Mouse (Mus musculus) heart, postnatal 4 days (tissue): ENCODE measurements around the gene Hmx1. TPM values are rescaled to one million over a fixed set of nuclear protein-coding genes. Genes with fewer than 3 reads are reported as not detected.

Experiments
- total RNA-seq, 2 experiments: library from RNA; stranded (reverse); gene quantifications; 2 replicates each; pipeline ENCODE4 v1.2.3; 2021

The Hmx1 gene
- total RNA-seq, 2 experiments from 2014 or later, result not detected

Other genes with a start within 250 kb of the Hmx1 start
- under 1 TPM; 0.14 to 0.29 TPM for gene Adra2c, start 110.8 kb upstream of the Hmx1 start, total RNA-seq
- 1 to 10 TPM; 3.2 to 3.6 TPM for gene Cpz, start 136.6 kb downstream of the Hmx1 start, total RNA-seq
- gene Trmt44, start 186.0 kb downstream of the Hmx1 start, total RNA-seq, result 1 to 10 TPM; 4.1 to 4.6 TPM
- 10 to 100 TPM; 20.8 to 23.6 TPM for gene Acox3, start 193.9 kb downstream of the Hmx1 start, total RNA-seq